Mouse (Mus musculus) liver, embryonic 16.5 days (tissue): Measurements from ENCODE around the gene Clic4. TPM values are rescaled to one million over a fixed set of nuclear protein-coding genes. Genes with fewer than 3 reads are reported as not detected.
A peak's percentile ranks its signal among the peaks of the same experiment; 100 is the strongest.

ENCODE experiments used
- ATAC-seq: fragments of 200-750 bp; cut with Nextera tagmentation; 2 replicates; pipeline ENCODE4 v1.8.0; 2017; ENCODE audit warnings: low read depth, mild to moderate bottlenecking, moderate number of reproducible peaks, moderate library complexity
- H3K27ac ChIP-seq: fragments of 300-500 bp; sonication (generic); 2 replicates; pipeline ENCODE4 v1.5.1; 2014; ENCODE audit warnings: mild to moderate bottlenecking, low read length
- H3K27me3 ChIP-seq: fragments of 300-500 bp; sonication (generic); 2 replicates; pipeline ENCODE4 v1.6.1; 2014; ENCODE audit warnings: low read depth, low read length, mixed read lengths; ENCODE audit not compliant: control insufficient read depth, insufficient read depth
- H3K36me3 ChIP-seq: fragments of 300-500 bp; sonication (generic); 2 replicates; pipeline ENCODE4 v1.6.1; 2014; ENCODE audit warnings: mild to moderate bottlenecking; ENCODE audit not compliant: control insufficient read depth, insufficient read depth
- H3K4me1 ChIP-seq: fragments of 300-500 bp; sonication (generic); 2 replicates; pipeline ENCODE4 v1.6.1; 2014; ENCODE audit warnings: low read depth, low read length, mixed read lengths; ENCODE audit not compliant: control insufficient read depth
- H3K4me2 ChIP-seq: fragments of 300-500 bp; sonication (generic); 2 replicates; pipeline ENCODE4 v1.6.1; 2014; ENCODE audit warnings: low read depth, low read length, mixed read lengths
- H3K4me3 ChIP-seq: fragments of 300-500 bp; sonication (generic); 2 replicates; pipeline ENCODE4 v1.5.1; 2014; ENCODE audit warnings: low read depth, mild to moderate bottlenecking, low read length
- H3K9ac ChIP-seq: fragments of 300-500 bp; sonication (generic); 2 replicates; pipeline ENCODE4 v1.6.1; 2014; ENCODE audit warnings: low read depth, low read length
- H3K9me3 ChIP-seq: fragments of 300-500 bp; sonication (generic); replicated peaks from 2 replicates; pipeline ENCODE4 v1.6.1; 2016; ENCODE audit warnings: low read length; ENCODE audit not compliant: control insufficient read depth
- WGBS: fragments of 180-500 bp; shearing (Covaris S2); extraction: QIAGEN DNeasy Blood & Tissue Kit; methylation state at CpG from one replicate; pipeline ENCODE4 v1.1.7; 2014; ENCODE audit not compliant: insufficient replicate concordance; 5-methylcytosine and 5-hydroxymethylcytosine counted together
- polyA plus RNA-seq: library from polyadenylated mRNA; unstranded; fragments of >200 nt; fragmentation: Nextera tagmentation; extraction: Ambion mirVana; gene quantifications from 2 replicates; pipeline ENCODE4 v1.2.1, GENCODE M21; 2015

Clic4 gene
- polyA plus RNA-seq, 1 experiment from 2014 or later = 110 TPM

DNA sequence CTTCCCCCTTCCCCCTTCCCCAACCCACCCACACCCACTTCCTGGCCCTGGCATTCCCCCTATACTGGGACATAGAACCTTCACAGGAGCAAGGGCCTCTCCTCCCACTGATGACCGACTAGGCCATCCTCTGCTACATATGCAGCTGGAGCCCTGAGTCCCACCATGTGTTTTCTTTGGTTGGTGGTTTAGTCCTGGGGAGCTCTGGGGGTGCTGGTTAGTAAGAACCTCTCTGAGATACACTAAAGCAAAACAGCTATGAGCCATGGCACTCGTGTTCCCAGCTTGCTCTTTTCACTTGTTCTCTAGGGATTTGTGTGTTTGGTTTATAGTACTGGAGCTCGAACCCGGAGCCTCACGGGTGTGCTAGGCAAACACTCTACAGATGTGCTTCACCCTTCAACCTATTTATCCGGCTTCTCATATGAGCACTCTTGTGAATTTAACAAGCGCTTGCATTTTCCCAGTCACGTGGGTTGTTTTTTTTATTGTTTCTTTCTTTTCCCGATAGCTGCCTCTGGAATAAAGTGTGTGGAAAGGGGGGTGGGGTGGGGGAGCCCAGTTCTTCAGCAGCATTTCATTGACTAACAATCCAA, 14.6 kb downstream of the Clic4 start:
- no peaks in the 10 kb centered on the region for H3K27me3 ChIP-seq
- H3K36me3 ChIP-seq = peaks cover 11% of the 10 kb centered on the region
- H3K4me2 ChIP-seq = no peak overlapping the region
- no peak overlapping the region for H3K27ac ChIP-seq
- H3K4me3 ChIP-seq = no peak overlapping the region
- H3K9me3 ChIP-seq = no peaks in the 10 kb centered on the region
- 78% methylated on average over 9 of the region's 9 CpGs for WGBS
- H3K9ac ChIP-seq = no peak overlapping the region
- ATAC-seq = no peak
- H3K4me1 ChIP-seq = peaks cover 42% of the 10 kb centered on the region

DNA sequence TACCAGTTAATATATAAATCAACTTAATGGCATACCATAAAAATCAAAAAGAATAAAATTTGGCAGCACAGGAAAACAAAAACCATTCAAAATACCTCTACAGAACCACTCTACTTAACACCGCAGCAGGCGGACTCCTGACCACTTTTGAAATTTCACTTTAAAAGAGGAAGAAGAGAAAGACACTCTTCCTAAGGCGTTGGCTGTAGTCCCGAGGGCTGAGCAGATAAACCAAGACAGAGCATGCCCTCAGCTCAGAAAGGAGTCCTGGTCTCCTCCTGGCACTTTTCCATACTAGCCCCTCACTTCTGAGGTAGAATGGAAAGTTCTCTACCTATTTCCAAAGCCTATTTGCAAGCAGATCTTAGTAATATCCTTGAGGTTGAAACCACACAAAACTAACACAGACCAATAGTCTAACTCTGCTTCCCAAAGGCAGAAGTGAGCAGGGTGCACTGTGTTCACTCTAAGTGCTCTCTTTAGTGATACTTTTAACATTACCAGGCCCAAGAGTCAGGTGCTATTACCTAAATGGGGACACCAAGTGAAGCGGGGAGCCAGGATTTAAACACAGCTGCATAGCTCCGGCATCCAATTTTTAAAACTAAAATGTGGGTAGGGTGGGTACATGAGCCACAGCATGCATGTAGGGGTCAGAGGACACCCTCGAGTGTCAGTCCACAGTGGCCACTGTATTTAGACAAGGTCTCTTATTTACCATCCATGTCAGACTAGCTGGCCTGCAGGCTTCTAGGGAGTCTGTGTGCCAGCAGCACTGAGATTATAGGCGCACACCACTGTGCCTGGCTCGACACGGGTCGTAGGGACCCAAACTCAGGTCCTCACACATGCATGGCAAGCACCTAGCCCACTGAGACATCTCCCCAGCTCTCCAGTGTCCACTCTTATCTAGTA, 15.8 kb downstream of the Clic4 start:
- H3K27ac ChIP-seq = peak overlapping the region; percentile 26
- no peak overlapping the region for H3K4me2 ChIP-seq
- no peaks in the 10 kb centered on the region for H3K9me3 ChIP-seq
- no peak overlapping the region for H3K4me3 ChIP-seq
- H3K36me3 ChIP-seq = peaks cover 4% of the 10 kb centered on the region
- no peak overlapping the region for H3K9ac ChIP-seq
- ATAC-seq = no peak
- WGBS = 55% methylated on average over 11 of the region's 11 CpGs
- peaks cover 39% of the 10 kb centered on the region for H3K4me1 ChIP-seq
- H3K27me3 ChIP-seq = no peaks in the 10 kb centered on the region

DNA sequence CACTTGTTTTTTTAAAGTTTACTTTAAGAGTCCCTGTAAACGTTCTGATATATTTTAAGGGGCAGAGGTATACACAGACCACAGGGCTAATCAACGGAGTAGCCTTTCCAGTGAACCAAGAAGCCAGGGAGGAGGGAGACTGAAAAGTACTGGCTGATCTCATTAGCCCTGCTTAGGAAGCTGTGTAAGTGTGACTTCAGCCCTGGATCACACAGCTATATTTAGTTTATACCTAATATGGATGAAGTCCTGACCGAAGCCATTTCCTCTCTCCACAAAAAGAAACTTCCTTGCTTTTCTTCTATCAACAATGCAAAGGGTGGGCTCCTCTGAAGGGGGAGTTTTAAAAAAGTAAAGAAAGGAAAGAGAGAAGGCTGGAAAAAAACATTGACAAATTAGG, 17.8 kb downstream of the Clic4 start:
- H3K36me3 ChIP-seq = no peaks in the 10 kb centered on the region
- no peak overlapping the region for H3K9ac ChIP-seq
- H3K4me2 ChIP-seq = no peak overlapping the region
- H3K4me1 ChIP-seq = peaks cover 39% of the 10 kb centered on the region
- H3K27me3 ChIP-seq = no peaks in the 10 kb centered on the region
- H3K4me3 ChIP-seq = no peak overlapping the region
- 36% methylated on average over 3 of the region's 3 CpGs for WGBS
- H3K9me3 ChIP-seq = no peaks in the 10 kb centered on the region
- peak overlapping the region; percentile 64 for H3K27ac ChIP-seq
- peak; percentile 12; the same call in 1 of the 2 replicates for ATAC-seq

DNA sequence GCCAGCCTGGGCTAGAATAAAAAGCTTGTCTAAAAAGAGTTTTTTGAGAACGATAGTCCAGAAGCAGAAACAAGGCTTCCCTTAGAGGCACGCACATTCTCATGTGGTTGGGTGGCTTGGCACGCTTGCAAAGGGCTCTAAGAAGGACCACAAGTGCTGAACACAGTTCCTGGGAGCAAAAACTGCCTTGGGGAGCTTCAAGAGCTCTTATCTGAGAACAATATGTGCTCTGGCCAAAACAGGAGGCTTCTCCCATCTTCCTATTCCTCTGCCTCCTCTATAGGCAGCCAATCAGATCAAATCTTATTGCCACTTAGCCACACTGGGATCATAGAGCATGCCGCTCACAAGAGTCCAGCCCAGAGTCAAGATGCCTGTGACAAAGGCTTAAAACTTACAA, 18.3 kb downstream of the Clic4 start:
- Histone ChIP-seq H3K9me3 (no peaks in the 10 kb centered on the region), H3K36me3 (peaks cover 4% of the 10 kb centered on the region), H3K27me3 (no peaks in the 10 kb centered on the region), H3K27ac (peak overlapping the region; percentile 64), H3K9ac (no peak overlapping the region), H3K4me2 (no peak overlapping the region), H3K4me3 (no peak overlapping the region), H3K4me1 (peaks cover 39% of the 10 kb centered on the region)
- ATAC-seq = peak; percentile 24; the same call in 1 of the 2 replicates
- 50% methylated on average over 4 of the region's 4 CpGs for WGBS

DNA sequence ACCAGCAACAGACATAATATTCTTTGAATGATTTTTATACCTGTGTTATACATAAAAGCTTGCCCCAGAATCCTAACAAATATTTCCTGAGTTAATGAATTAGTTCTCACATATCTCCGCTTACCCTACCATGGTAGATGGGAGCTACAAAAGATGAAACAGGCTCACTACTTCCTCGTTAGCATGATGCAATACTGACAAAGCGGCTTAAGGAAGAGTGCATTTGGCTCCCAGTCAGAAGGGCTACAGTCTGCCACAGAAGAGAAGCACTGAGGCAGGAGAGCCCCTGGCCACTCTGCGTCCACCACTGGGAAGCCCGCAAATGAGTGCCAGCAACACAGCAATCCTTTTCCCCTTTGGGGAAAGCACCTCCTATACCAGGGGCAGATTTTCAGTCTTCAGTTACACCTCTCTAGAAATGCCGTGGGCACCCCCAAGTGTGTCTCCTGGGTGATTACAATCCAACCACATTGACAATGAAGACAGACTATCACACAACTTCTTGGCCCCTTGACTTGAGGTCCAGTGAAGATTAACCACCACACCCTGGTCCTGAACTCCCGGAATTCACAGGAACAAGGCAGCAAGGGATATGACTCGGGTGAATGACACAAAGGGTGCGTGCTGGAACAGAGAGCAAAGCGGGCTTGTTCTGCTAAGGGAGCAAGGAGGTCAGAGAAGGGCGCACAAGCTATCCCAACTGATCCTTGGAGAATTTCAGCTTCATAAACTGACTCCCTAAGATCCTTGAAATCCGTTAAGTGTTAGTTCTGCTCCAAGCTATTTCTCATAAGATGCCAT, 19.2 kb downstream of the Clic4 start:
- no peaks in the 10 kb centered on the region for H3K27me3 ChIP-seq
- H3K4me3 ChIP-seq = no peak overlapping the region
- 85% methylated on average over 12 of the region's 12 CpGs for WGBS
- H3K4me2 ChIP-seq = no peak overlapping the region
- H3K9me3 ChIP-seq = no peaks in the 10 kb centered on the region
- peaks cover 7% of the 10 kb centered on the region for H3K36me3 ChIP-seq
- no peak overlapping the region for H3K27ac ChIP-seq
- H3K9ac ChIP-seq = no peak overlapping the region
- ATAC-seq = no peak
- peaks cover 40% of the 10 kb centered on the region for H3K4me1 ChIP-seq

DNA sequence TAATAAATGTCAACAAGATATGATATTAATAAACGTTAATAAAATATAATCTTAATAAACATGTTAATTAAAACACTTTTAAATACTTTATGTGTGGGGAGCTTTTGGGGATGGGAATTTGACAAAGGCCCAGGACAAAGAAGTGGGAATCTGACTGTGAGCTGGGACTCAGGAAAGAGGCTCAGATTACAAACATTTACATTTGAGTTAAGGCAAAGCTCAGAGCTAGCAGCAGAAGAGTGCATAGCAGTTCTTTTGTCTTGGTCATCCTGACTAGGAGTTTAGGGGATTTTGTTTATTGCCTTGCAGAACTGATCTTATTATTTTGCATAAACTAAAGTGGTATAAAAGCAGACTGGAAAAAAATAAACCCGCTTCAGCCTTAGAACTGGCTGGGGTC, 20.8 kb downstream of the Clic4 start:
- no peaks in the 10 kb centered on the region for H3K9me3 ChIP-seq
- H3K27me3 ChIP-seq = no peaks in the 10 kb centered on the region
- peaks cover 7% of the 10 kb centered on the region for H3K36me3 ChIP-seq
- no peak for ATAC-seq
- peaks cover 40% of the 10 kb centered on the region for H3K4me1 ChIP-seq
- no peak overlapping the region for H3K4me2 ChIP-seq
- no peak overlapping the region for H3K9ac ChIP-seq
- H3K27ac ChIP-seq = no peak overlapping the region
- WGBS = 71% methylated on average over 2 of the region's 2 CpGs
- H3K4me3 ChIP-seq = no peak overlapping the region

DNA sequence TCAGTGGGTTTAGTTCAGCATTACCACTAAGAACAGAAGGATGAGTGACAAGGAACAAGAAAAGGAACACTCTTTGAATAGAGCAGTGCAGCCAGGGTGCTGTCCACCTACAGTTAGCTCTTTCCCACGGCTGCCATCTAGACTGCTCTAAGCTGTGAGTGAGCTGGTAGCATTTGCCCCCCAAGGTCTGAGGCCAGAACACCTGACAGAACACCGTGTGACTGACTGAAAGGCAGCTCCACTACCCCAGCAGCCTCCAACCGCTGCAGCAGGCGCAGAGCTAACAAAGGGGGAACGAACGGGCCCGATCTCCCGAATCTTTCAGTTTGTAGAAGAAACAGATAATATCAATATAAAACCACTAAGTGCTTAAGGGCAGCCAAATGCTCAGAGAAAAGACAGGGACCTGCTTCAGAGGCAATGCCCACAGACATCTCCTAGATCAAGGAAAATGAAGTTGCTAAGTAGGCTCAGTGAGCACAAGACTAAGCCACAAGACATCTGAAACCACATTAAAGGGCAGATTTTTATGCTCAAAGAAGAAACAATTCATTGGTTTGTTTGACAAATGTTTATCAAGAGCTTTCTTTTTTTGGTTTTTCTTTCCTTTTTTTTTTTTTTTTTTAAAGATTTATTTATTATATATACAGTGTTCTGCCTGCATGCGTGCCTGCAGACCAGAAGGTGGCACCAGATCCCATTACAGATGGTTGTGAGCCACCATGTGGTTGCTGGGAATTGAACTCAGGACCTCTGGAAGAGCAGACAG, 24.2 kb downstream of the Clic4 start:
- ATAC-seq = no peak
- peaks cover 39% of the 10 kb centered on the region for H3K4me1 ChIP-seq

DNA sequence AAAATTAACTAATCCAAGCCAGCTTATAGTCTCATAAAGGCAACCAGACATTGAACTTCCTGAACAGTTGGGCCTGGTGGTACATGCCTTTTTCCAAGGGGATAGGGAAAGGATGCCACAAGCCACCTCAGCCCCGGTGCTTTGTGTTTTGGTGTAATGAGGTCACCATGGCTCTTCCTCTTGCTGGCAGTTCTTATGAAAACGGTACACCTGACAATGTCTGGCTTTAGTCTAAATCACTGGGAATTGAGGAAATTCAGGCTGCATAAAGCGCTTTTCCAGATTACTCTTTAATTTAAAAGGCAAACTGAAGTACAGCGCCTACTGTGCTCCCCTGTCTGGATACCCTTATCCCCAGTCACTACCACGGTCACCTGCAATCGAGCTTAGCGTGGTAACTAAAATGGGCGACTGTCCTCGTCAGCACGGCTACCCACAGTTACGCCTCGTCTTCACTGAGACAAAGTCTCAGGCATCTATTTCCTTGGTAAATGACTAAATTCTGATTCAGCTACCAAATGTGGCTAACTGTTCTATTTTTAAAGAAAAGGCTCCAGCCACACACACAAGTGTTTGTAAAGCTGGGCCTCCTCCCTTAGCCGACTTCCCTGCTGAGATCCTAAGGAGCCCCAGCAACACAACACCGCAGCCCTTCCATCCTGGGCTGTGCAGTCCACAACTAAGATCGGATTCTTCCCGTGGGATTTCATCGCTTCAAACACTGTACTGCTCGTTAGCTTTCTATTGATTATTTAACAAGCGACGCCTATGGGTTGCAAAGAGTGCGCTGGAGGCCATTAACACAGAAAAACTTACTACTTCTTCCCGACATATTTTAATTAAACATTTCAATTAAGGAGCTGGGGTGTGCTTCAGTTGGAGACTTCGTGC, 25.5 kb downstream of the Clic4 start:
- no peak overlapping the region for H3K4me3 ChIP-seq
- no peak overlapping the region for H3K4me2 ChIP-seq
- ATAC-seq = no peak
- H3K27me3 ChIP-seq = no peaks in the 10 kb centered on the region
- 74% methylated on average over 23 of the region's 23 CpGs for WGBS
- peaks cover 7% of the 10 kb centered on the region for H3K36me3 ChIP-seq
- peak overlapping the region; percentile 76 for H3K27ac ChIP-seq
- no peak overlapping the region for H3K9ac ChIP-seq
- peaks cover 47% of the 10 kb centered on the region for H3K4me1 ChIP-seq
- H3K9me3 ChIP-seq = no peaks in the 10 kb centered on the region

More for the DNA sequence above, 24.2 kb downstream of the Clic4 start:
- Histone ChIP-seq H3K4me3 (no peak overlapping the region), H3K36me3 (peaks cover 7% of the 10 kb centered on the region), H3K4me2 (no peak overlapping the region), H3K9me3 (no peaks in the 10 kb centered on the region), H3K27me3 (no peaks in the 10 kb centered on the region), H3K9ac (no peak overlapping the region), H3K27ac (peak overlapping the region; percentile 32; the same call in 1 of the 2 replicates)
- 44% methylated on average over 9 of the region's 9 CpGs for WGBS
